ENCODE assay signal across 9 mouse cellular contexts in the genomic region with DNA sequence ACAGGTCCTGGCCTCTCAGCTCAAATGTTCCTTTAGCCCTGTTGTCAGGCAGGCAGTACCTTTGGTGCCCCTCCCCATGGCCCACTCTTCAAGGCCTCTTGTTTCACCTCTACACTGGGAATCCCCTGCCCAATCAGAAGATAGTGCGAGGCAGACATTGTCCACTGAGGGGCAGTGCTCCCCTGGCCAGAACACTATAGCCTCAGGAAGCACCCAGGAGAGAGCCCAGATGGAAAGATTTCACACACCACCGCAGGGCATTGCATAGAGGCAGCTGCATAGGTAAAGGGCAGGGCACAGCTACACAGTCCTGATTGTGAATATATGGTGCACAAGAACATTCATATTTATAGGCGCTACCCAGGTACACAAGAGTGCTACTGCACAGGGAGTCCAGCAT. TPM values are rescaled to one million over a fixed set of nuclear protein-coding genes. Genes with fewer than 3 reads are reported as not detected.
DNase-seq lines count a peak whose midpoint lies in the region; ATAC-seq and TF ChIP-seq lines count a peak whose summit lies in the region.
"Had no signal": no experiment of that assay in that cellular context is flagged by ENCODE, and none has a peak within 500 bp of the region (broad histone marks: within the 10 kb centered on the region; RNA-seq: fewer than 3 reads in every experiment).

No protein-coding gene starts in this region.

- peaks cover 9% of the 10 kb centered on the region; the same call in 1 of the 2 replicates for H3K27me3 ChIP-seq in embryonic facial prominence, embryonic 15.5 days
- peaks cover 6% of the 10 kb centered on the region for H3K27me3 ChIP-seq in limb, embryonic 12.5 days
- H3K27me3 ChIP-seq in midbrain, embryonic 16.5 days (ENCODE audit: control insufficient read depth, insufficient read depth, low read depth, low read length), result no peaks in the 10 kb centered on the region

- no peak overlapping the region for H3K27ac ChIP-seq in bone marrow, adult 2 months (ENCODE audit: control insufficient read depth, insufficient read depth, low read depth, low read length, poor library complexity)
- H3K27ac ChIP-seq in embryonic facial prominence, embryonic 15.5 days (replicated peaks), result no peak overlapping the region
- no peak overlapping the region for H3K27ac ChIP-seq in limb, embryonic 12.5 days
- no peak overlapping the region for H3K27ac ChIP-seq in midbrain, embryonic 16.5 days (ENCODE audit: low read length)

- H3K36me3 ChIP-seq in embryonic facial prominence, embryonic 15.5 days, result no peaks in the 10 kb centered on the region
- H3K36me3 ChIP-seq in limb, embryonic 12.5 days, result no peaks in the 10 kb centered on the region
- H3K36me3 ChIP-seq in midbrain, embryonic 16.5 days (ENCODE audit: control insufficient read depth, insufficient read depth, low read length), result no peaks in the 10 kb centered on the region
- H3K36me3 ChIP-seq: G1E had no signal

- H3K9me3 ChIP-seq in embryonic facial prominence, embryonic 15.5 days (replicated peaks), result no peaks in the 10 kb centered on the region
- no peaks in the 10 kb centered on the region for H3K9me3 ChIP-seq in limb, embryonic 12.5 days
- no peaks in the 10 kb centered on the region for H3K9me3 ChIP-seq in midbrain, embryonic 16.5 days (replicated peaks; ENCODE audit: control insufficient read depth, low read length, poor library complexity, severe bottlenecking)
- H3K9me3 ChIP-seq: G1E had no signal

- no peak overlapping the region for H3K4me3 ChIP-seq in bone marrow, adult 2 months (replicated peaks; ENCODE audit: control insufficient read depth, low read depth, low read length)
- H3K4me3 ChIP-seq in embryonic facial prominence, embryonic 15.5 days (replicated peaks), result no peak overlapping the region
- no peak overlapping the region for H3K4me3 ChIP-seq in limb, embryonic 12.5 days (replicated peaks)
- no peak overlapping the region for H3K4me3 ChIP-seq in midbrain, embryonic 16.5 days (ENCODE audit: low read depth, low read length)

- no peak for TF ChIP-seq POLR2A in bone marrow, adult 2 months (IDR thresholded peaks at IDR 0.05; ENCODE audit: borderline replicate concordance, control insufficient read depth, low read depth, low read length)

- no peak overlapping the region for H3K9ac ChIP-seq in embryonic facial prominence, embryonic 15.5 days
- H3K9ac ChIP-seq in limb, embryonic 12.5 days (replicated peaks), result no peak overlapping the region
- H3K9ac ChIP-seq in midbrain, embryonic 16.5 days (ENCODE audit: low read depth, low read length), result no peak overlapping the region

- H3K4me1 ChIP-seq in bone marrow, adult 2 months (ENCODE audit: control insufficient read depth, insufficient read depth, low read length), result no peaks in the 10 kb centered on the region
- no peaks in the 10 kb centered on the region for H3K4me1 ChIP-seq in embryonic facial prominence, embryonic 15.5 days
- H3K4me1 ChIP-seq in limb, embryonic 12.5 days (replicated peaks), result no peaks in the 10 kb centered on the region
- no peaks in the 10 kb centered on the region for H3K4me1 ChIP-seq in midbrain, embryonic 16.5 days (ENCODE audit: control insufficient read depth, insufficient read depth, low read length)

- WGBS in bone marrow, adult 2 months, result 37% methylated on average over 3 of the region's 3 CpGs
- WGBS in embryonic facial prominence, embryonic 15.5 days, result 28% methylated on average over 3 of the region's 3 CpGs
- WGBS in limb, embryonic 12.5 days, result 28% methylated on average over 3 of the region's 3 CpGs
- WGBS in midbrain, embryonic 16.5 days, result 23% methylated on average over 3 of the region's 3 CpGs

- no peak overlapping the region for H3K4me2 ChIP-seq in embryonic facial prominence, embryonic 15.5 days (replicated peaks)
- H3K4me2 ChIP-seq in limb, embryonic 12.5 days, result no peak overlapping the region
- no peak overlapping the region for H3K4me2 ChIP-seq in midbrain, embryonic 16.5 days (ENCODE audit: low read length)

- peak; percentile 57 for ATAC-seq in embryonic facial prominence, embryonic 15.5 days (ENCODE audit: insufficient number of reproducible peaks, low FRiP score, low TSS enrichment, low read depth)
- ATAC-seq in limb, embryonic 12.5 days (ENCODE audit: insufficient number of reproducible peaks, insufficient read depth, low FRiP score, low TSS enrichment, low read depth), result peak; percentile 71; the same call in 1 of the 2 replicates
- ATAC-seq in midbrain, embryonic 16.5 days, result peak; percentile 78

- peak; percentile 44; the same call in 1 of the 2 replicates for TF ChIP-seq CTCF in bone marrow, adult 2 months (IDR thresholded peaks at IDR 0.05; ENCODE audit: control insufficient read depth, insufficient read depth, low read length)

- peak; percentile 13 for DNase-seq in kidney, adult 18-20 months
- DNase-seq in kidney, adult 11 months, result no peak
- DNase-seq in heart, postnatal 4 days, result peak; percentile 39
- no peak for DNase-seq in spleen, postnatal 14 days (ENCODE audit: low spot score in 2 of 2)

RNA-seq across cellular contexts. Expression of a gene that starts 6.5 kb away (rescaled TPM):
- polyA plus RNA-seq in bone marrow, adult 2 months (2011; ENCODE audit: insufficient read depth, insufficient read length, low replicate concordance, missing spikeins), result 1.6 TPM in 1 of 2 replicates, not detected in the other
- 1.8 and 2.6 TPM in 2 replicates for polyA plus RNA-seq in embryonic facial prominence, embryonic 15.5 days (2015; fragmentation: Nextera tagmentation; extraction: Ambion mirVana)
- 1 to 10 TPM; 1.9 to 2.4 TPM for total RNA-seq in heart, postnatal 4 days (2021)
- polyA plus RNA-seq in limb, embryonic 12.5 days (2016; fragmentation: Nextera tagmentation; extraction: Ambion mirVana), result 1.8 and 2.2 TPM in 2 replicates
- 0.61 and 1.3 TPM in 2 replicates for polyA plus RNA-seq in midbrain, embryonic 16.5 days (2015; fragmentation: Nextera tagmentation; extraction: Ambion mirVana)
- polyA plus RNA-seq: G1E had no signal

RNA-seq across cellular contexts. Expression of a gene that starts 23.5 kb away (rescaled TPM):
- 4.9 and 8.6 TPM in 2 replicates for polyA plus RNA-seq in bone marrow, adult 2 months (2011; ENCODE audit: insufficient read depth, insufficient read length, low replicate concordance, missing spikeins)
- 44.0 and 44.2 TPM in 2 replicates for polyA plus RNA-seq in embryonic facial prominence, embryonic 15.5 days (2015; fragmentation: Nextera tagmentation; extraction: Ambion mirVana)
- 10 to 100 TPM; 26.0 to 30.0 TPM for total RNA-seq in heart, postnatal 4 days (2021)
- polyA plus RNA-seq in limb, embryonic 12.5 days (2016; fragmentation: Nextera tagmentation; extraction: Ambion mirVana), result 59.2 and 60.9 TPM in 2 replicates
- 55.0 and 57.7 TPM in 2 replicates for polyA plus RNA-seq in midbrain, embryonic 16.5 days (2015; fragmentation: Nextera tagmentation; extraction: Ambion mirVana)

Comparison
In these comparisons a context has a peak if more than half of its experiments do, and no peak if none do; other contexts are left out.
1. DNase-seq: peak in kidney, adult 18-20 months (single experiment) and heart, postnatal 4 days (single experiment); none in kidney, adult 11 months (single experiment) and spleen, postnatal 14 days (0 of 2).
2. Peak in every context shown above with its lines, with median percentiles within 50 percentile points of each other: ATAC-seq.